Mouse (Mus musculus): Measurements from ENCODE around the gene Fzd4. TPM values are rescaled to one million over a fixed set of nuclear protein-coding genes. Genes with fewer than 3 reads are reported as not detected.
A peak's percentile ranks its signal among the peaks of the same experiment; 100 is the strongest.

Fzd4 gene
- total and polyA plus RNA-seq, 2 experiments from 2014 or later, result 2.1 to 4.7 TPM

- ATAC-seq, result no peak
- Histone ChIP-seq H3K27me3 (ENCODE audit: insufficient read depth, low read length) (no peaks in the 10 kb centered on the region), H3K9me3 (ENCODE audit: low read length) (no peaks in the 10 kb centered on the region), H3K4me3 (ENCODE audit: low read length) (no peak overlapping the region), H3K9ac (replicated peaks; ENCODE audit: low read length) (no peak overlapping the region), H3K4me2 (ENCODE audit: low read depth, low read length) (no peak overlapping the region), H3K27ac (no peak overlapping the region), H3K4me1 (ENCODE audit: insufficient read depth, low read length) (no peaks in the 10 kb centered on the region), H3K36me3 (ENCODE audit: insufficient read depth, low read length) (no peaks in the 10 kb centered on the region)
- no peak for TF ChIP-seq CTCF (IDR thresholded peaks at IDR 0.05; ENCODE audit: low read depth)
- WGBS, result 61% methylated on average over 8 of the region's 8 CpGs
- no peak for DNase-seq (ENCODE audit: low spot score)
Observed at GRCm38 (mm10) chr7:89433893-89434616, 29.9 kb downstream of the Fzd4 start.

GRCm38 (mm10) chr7:89436404-89436803 is 32.2 kb downstream of the Fzd4 start:
- Histone ChIP-seq H3K4me2 (ENCODE audit: low read depth, low read length) (no peak overlapping the region), H3K4me1 (ENCODE audit: insufficient read depth, low read length) (no peaks in the 10 kb centered on the region), H3K9ac (replicated peaks; ENCODE audit: low read length) (no peak overlapping the region), H3K4me3 (ENCODE audit: low read length) (no peak overlapping the region), H3K27ac (no peak overlapping the region), H3K36me3 (ENCODE audit: insufficient read depth, low read length) (no peaks in the 10 kb centered on the region), H3K9me3 (ENCODE audit: low read length) (no peaks in the 10 kb centered on the region), H3K27me3 (ENCODE audit: insufficient read depth, low read length) (no peaks in the 10 kb centered on the region)
- TF ChIP-seq CTCF (IDR thresholded peaks at IDR 0.05; ENCODE audit: low read depth), result no peak
- ATAC-seq (no peak), DNase-seq (ENCODE audit: low spot score) (no peak)
- WGBS, result 91% methylated on average over 5 of the region's 5 CpGs

DNA sequence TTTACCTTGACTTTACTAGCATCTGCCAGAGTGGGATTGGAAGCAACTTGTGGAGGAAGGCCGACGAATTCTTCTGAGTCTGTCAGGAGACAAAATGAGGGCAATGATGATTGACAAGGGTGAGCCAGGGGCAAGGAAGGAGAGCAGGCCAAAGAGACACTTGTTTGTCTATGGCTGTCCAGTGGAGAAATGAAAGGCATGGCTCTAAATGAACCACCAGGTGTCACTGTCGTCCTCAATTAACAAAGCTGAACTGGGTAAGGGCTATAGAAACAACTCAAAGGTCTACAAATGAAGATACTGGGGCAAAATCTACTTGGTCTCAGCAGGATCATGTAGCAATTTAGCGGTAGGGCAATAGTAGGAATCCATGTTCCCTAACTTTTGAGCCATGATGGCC is 33.4 kb downstream of the Fzd4 start:
- no peaks in the 10 kb centered on the region for H3K36me3 ChIP-seq (ENCODE audit: insufficient read depth, low read length)
- 0 out of 2 replicates have a peak, but pooled peaks have one; percentile 68 for ATAC-seq
- WGBS, result 43% methylated on average over 4 of the region's 4 CpGs

DNA sequence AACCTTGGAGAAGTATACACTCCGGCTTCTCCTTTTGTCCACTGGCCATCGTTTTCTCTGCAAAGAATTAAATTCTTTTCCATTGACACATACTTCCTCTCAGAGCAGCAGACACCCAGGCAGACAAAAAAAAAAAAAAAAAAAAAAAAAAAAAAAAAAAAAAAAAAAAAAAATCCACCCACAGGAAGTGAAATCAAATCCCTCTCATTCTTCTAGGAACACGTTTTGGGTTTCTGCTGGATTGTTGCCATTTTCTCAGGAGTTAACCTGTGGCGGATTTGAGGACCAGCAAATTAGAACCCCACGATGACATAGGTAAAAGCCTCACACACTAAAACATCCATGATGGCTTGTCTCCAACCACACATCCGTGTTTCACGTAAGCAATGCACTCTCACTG is 37.1 kb downstream of the Fzd4 start:
- Histone ChIP-seq H3K4me2 (ENCODE audit: low read depth, low read length) (no peak overlapping the region), H3K36me3 (ENCODE audit: insufficient read depth, low read length) (no peaks in the 10 kb centered on the region), H3K4me3 (ENCODE audit: low read length) (no peak overlapping the region), H3K9me3 (ENCODE audit: low read length) (no peaks in the 10 kb centered on the region), H3K27me3 (ENCODE audit: insufficient read depth, low read length) (no peaks in the 10 kb centered on the region), H3K27ac (no peak overlapping the region), H3K4me1 (ENCODE audit: insufficient read depth, low read length) (no peaks in the 10 kb centered on the region), H3K9ac (replicated peaks; ENCODE audit: low read length) (no peak overlapping the region)
- DNase-seq (ENCODE audit: low spot score) (no peak), ATAC-seq (no peak)
- no peak for TF ChIP-seq CTCF (IDR thresholded peaks at IDR 0.05; ENCODE audit: low read depth)
- WGBS, result 78% methylated on average over 7 of the region's 7 CpGs

More for the DNA sequence above, 33.4 kb downstream of the Fzd4 start:
- peak; percentile 78 for TF ChIP-seq CTCF (IDR thresholded peaks at IDR 0.05; ENCODE audit: low read depth)
- Histone ChIP-seq H3K27ac (no peak overlapping the region), H3K4me1 (ENCODE audit: insufficient read depth, low read length) (no peaks in the 10 kb centered on the region), H3K9ac (replicated peaks; ENCODE audit: low read length) (no peak overlapping the region), H3K4me3 (ENCODE audit: low read length) (no peak overlapping the region), H3K9me3 (ENCODE audit: low read length) (no peaks in the 10 kb centered on the region), H3K4me2 (ENCODE audit: low read depth, low read length) (no peak overlapping the region), H3K27me3 (ENCODE audit: insufficient read depth, low read length) (no peaks in the 10 kb centered on the region)
- peak; percentile 72 for DNase-seq (ENCODE audit: low spot score)

DNA sequence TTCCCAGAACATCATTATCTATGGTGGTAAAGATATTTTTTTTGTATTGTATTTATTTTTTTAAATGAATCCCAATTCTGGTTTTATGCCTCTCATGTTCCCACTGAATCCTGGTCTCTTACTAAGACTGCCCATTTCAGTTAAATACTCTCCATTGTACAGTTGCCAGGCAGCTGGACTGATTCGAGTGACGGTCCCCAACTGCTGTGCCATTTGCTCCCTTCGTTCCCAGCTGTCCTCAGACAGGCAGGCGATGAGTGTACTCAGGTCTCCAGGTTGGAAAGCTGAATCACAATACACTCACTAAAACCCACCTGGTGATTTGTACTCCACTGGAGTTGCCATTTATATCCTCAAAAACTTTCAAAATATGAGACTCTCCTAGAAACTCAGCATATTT is 38.1 kb downstream of the Fzd4 start:
- TF ChIP-seq CTCF (IDR thresholded peaks at IDR 0.05; ENCODE audit: low read depth), result no peak
- DNase-seq (ENCODE audit: low spot score), result no peak

GRCm38 (mm10) chr7:89445137-89445536 is 41.0 kb downstream of the Fzd4 start:
- Histone ChIP-seq H3K27ac (no peak overlapping the region), H3K36me3 (ENCODE audit: insufficient read depth, low read length) (no peaks in the 10 kb centered on the region), H3K4me1 (ENCODE audit: insufficient read depth, low read length) (no peaks in the 10 kb centered on the region), H3K27me3 (ENCODE audit: insufficient read depth, low read length) (no peaks in the 10 kb centered on the region), H3K4me3 (ENCODE audit: low read length) (no peak overlapping the region), H3K9me3 (ENCODE audit: low read length) (no peaks in the 10 kb centered on the region), H3K4me2 (ENCODE audit: low read depth, low read length) (no peak overlapping the region), H3K9ac (replicated peaks; ENCODE audit: low read length) (no peak overlapping the region)
- no peak for DNase-seq (ENCODE audit: low spot score)
- ATAC-seq, result no peak
- 91% methylated on average over 4 of the region's 4 CpGs for WGBS
- TF ChIP-seq CTCF (IDR thresholded peaks at IDR 0.05; ENCODE audit: low read depth), result no peak

More for the DNA sequence above, 38.1 kb downstream of the Fzd4 start:
- Histone ChIP-seq H3K4me1 (ENCODE audit: insufficient read depth, low read length) (no peaks in the 10 kb centered on the region), H3K27ac (no peak overlapping the region), H3K4me2 (ENCODE audit: low read depth, low read length) (no peak overlapping the region), H3K36me3 (ENCODE audit: insufficient read depth, low read length) (no peaks in the 10 kb centered on the region), H3K9me3 (ENCODE audit: low read length) (no peaks in the 10 kb centered on the region), H3K9ac (replicated peaks; ENCODE audit: low read length) (no peak overlapping the region), H3K4me3 (ENCODE audit: low read length) (no peak overlapping the region), H3K27me3 (ENCODE audit: insufficient read depth, low read length) (no peaks in the 10 kb centered on the region)
- no peak for ATAC-seq
- 37% methylated on average over 4 of the region's 4 CpGs for WGBS

DNA sequence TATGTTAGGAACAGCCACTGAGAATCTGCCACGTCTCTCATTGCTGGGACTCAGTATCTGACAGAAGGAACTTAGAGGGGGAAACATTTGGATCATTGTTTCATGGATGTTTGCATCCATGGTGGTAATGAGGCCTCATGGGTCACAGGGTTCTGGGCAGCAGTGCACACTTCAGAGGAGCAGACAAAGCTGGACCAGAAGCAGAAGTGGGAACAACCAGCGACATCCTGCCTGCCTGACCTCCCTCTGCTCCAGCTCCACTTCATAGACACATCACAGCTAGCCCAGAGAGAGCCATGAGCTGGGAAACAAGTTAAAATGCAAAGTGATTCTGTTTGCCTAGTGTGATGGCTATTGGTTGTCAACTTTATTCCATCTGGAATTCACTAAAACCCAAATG is 46.2 kb downstream of the Fzd4 start:
- 54% methylated on average over 2 of the region's 2 CpGs for WGBS
- H3K27ac ChIP-seq, result no peak overlapping the region
- H3K4me3 ChIP-seq (ENCODE audit: low read length), result no peak overlapping the region

More for the DNA sequence above, 46.2 kb downstream of the Fzd4 start:
- Histone ChIP-seq H3K9me3 (ENCODE audit: low read length) (no peaks in the 10 kb centered on the region), H3K4me1 (ENCODE audit: insufficient read depth, low read length) (no peaks in the 10 kb centered on the region), H3K27me3 (ENCODE audit: insufficient read depth, low read length) (no peaks in the 10 kb centered on the region), H3K9ac (replicated peaks; ENCODE audit: low read length) (no peak overlapping the region), H3K36me3 (ENCODE audit: insufficient read depth, low read length) (no peaks in the 10 kb centered on the region), H3K4me2 (ENCODE audit: low read depth, low read length) (no peak overlapping the region)
- DNase-seq (ENCODE audit: low spot score), result no peak
- TF ChIP-seq CTCF (IDR thresholded peaks at IDR 0.05; ENCODE audit: low read depth), result no peak
- no peak for ATAC-seq

All from hindbrain, postnatal 0 days (tissue).